Mouse (Mus musculus): ENCODE data around the gene Elavl3.

- TF ChIP-seq POLR2A (IDR thresholded peaks at IDR 0.05; ENCODE audit: borderline replicate concordance, insufficient read depth, low read length) (no peak), CTCF (IDR thresholded peaks at IDR 0.05; ENCODE audit: borderline replicate concordance, insufficient read depth, low read depth, low read length) (no peak)
Measured at GRCm38 (mm10) chr9:22017208-22017825, 34.5 kb downstream of the Elavl3 start.
